12 mouse cellular contexts compared by ENCODE assay signal in genomic region chr17:25945517-25946155, GRCm38 (mm10). TPM values are rescaled to one million over a fixed set of nuclear protein-coding genes. Genes with fewer than 3 reads are reported as not detected.
A peak's percentile ranks its signal among the peaks of the same experiment; 100 is the strongest.
DNase-seq lines count a peak whose midpoint lies in the region; ATAC-seq and TF ChIP-seq lines count a peak whose summit lies in the region.
"Had no signal": no experiment of that assay in that cellular context is flagged by ENCODE, and none has a peak within 500 bp of the region (broad histone marks: within the 10 kb centered on the region; RNA-seq: fewer than 3 reads in every experiment).

No protein-coding gene starts in this region.

- H3K9ac ChIP-seq in kidney, embryonic 15.5 days: no peak overlapping the region; the same call in 1 of the 2 replicates
- H3K9ac ChIP-seq in liver, postnatal 0 days (replicated peaks): no peak overlapping the region
- H3K9ac ChIP-seq: forebrain, embryonic 13.5 days had no signal

- TF ChIP-seq CTCF in liver, postnatal 0 days (IDR thresholded peaks at IDR 0.05; ENCODE audit: low read depth): no peak

- no peak for TF ChIP-seq EP300 in liver, postnatal 0 days (IDR thresholded peaks at IDR 0.05; ENCODE audit: low read depth)

- H3K36me3 ChIP-seq in kidney, embryonic 15.5 days: no peaks in the 10 kb centered on the region
- H3K36me3 ChIP-seq in liver, postnatal 0 days (replicated peaks; ENCODE audit: insufficient read depth, low read length): peaks cover 3% of the 10 kb centered on the region; the same call in 1 of the 2 replicates

- 0 out of 2 replicates have a peak overlapping the region, but pooled peaks have one; percentile 1 for H3K4me2 ChIP-seq in kidney, embryonic 15.5 days
- no peak overlapping the region for H3K4me2 ChIP-seq in liver, postnatal 0 days (ENCODE audit: low read depth, low read length)
- H3K4me2 ChIP-seq: forebrain, embryonic 13.5 days had no signal

- 43% methylated on average over 9 of the region's 9 CpGs for WGBS in kidney, embryonic 15.5 days
- 77% methylated on average over 9 of the region's 9 CpGs for WGBS in liver, postnatal 0 days (ENCODE audit: insufficient replicate concordance)

- DNase-seq in cerebellum, postnatal 10 days: peak; percentile 49 to 64
- no peak for DNase-seq in cerebellum, adult 9-10 months
- peak; percentile 70 for DNase-seq in ovary, adult 18-20 months (ENCODE audit: low spot score)
- no peak for DNase-seq in ovary, postnatal 14 days (ENCODE audit: low spot score)
- DNase-seq in liver, postnatal 0 days: no peak
- DNase-seq in adipocyte (ENCODE audit: low spot score): no peak
- DNase-seq in layer of hippocampus, adult 8-10 months (ENCODE audit: low spot score in 2 of 2): no peak

- peaks cover 11% of the 10 kb centered on the region for H3K27me3 ChIP-seq in kidney, embryonic 15.5 days
- H3K27me3 ChIP-seq in liver, postnatal 0 days (ENCODE audit: insufficient read depth, low read length): peaks cover 10% of the 10 kb centered on the region

- no peaks in the 10 kb centered on the region for H3K9me3 ChIP-seq in kidney, embryonic 15.5 days (replicated peaks)
- no peaks in the 10 kb centered on the region for H3K9me3 ChIP-seq in liver, postnatal 0 days (ENCODE audit: low read length)
- H3K9me3 ChIP-seq: forebrain, embryonic 13.5 days had no signal

- ATAC-seq in kidney, embryonic 15.5 days (replicated peaks; ENCODE audit: low FRiP score): peak; percentile 55
- ATAC-seq in liver, postnatal 0 days: no peak
- ATAC-seq: forebrain, embryonic 13.5 days had no signal

- peak overlapping the region; percentile 85 for H3K27ac ChIP-seq in kidney, embryonic 15.5 days
- peak overlapping the region; percentile 87 for H3K27ac ChIP-seq in liver, postnatal 0 days (ENCODE audit: low read depth)
- H3K27ac ChIP-seq: forebrain, embryonic 13.5 days had no signal

- H3K4me1 ChIP-seq in kidney, embryonic 15.5 days: peaks cover 31% of the 10 kb centered on the region
- H3K4me1 ChIP-seq in liver, postnatal 0 days (ENCODE audit: insufficient read depth): peaks cover 48% of the 10 kb centered on the region

- H3K4me3 ChIP-seq in kidney, embryonic 15.5 days (replicated peaks): no peak overlapping the region
- no peak overlapping the region for H3K4me3 ChIP-seq in liver, postnatal 0 days (ENCODE audit: low read depth, low read length)
- H3K4me3 ChIP-seq: forebrain, embryonic 13.5 days had no signal

RNA-seq across cellular contexts. Expression of gene Nhlrc4, which starts 0.9 kb away (rescaled TPM):
- polyA plus RNA-seq in kidney, embryonic 15.5 days (2015; fragmentation: Nextera tagmentation; extraction: Ambion mirVana): 1.5 TPM in 2 replicates
- polyA plus RNA-seq in liver, postnatal 0 days (2015; fragmentation: Nextera tagmentation; extraction: Ambion mirVana): 2.0 and 3.8 TPM in 2 replicates
- 1 to 10 TPM in 1 of 4 experiments, under 1 TPM in 2, not detected in 1; 0.16 to 2.8 (median 0.28) TPM for total RNA-seq in layer of hippocampus, adult 8-10 months (2022)
- total RNA-seq: hematopoietic stem cell, adult 5-6 weeks; layer of hippocampus, postnatal 14 days; monocyte, adult 5-6 weeks had no signal
- polyA plus RNA-seq: forebrain, embryonic 13.5 days had no signal

RNA-seq across cellular contexts. Expression of gene Pigq, which starts 0.9 kb away (rescaled TPM):
- polyA plus RNA-seq in kidney, embryonic 15.5 days (2015; fragmentation: Nextera tagmentation; extraction: Ambion mirVana): 72.2 and 76.4 TPM in 2 replicates
- 56.0 and 58.7 TPM in 2 replicates for polyA plus RNA-seq in liver, postnatal 0 days (2015; fragmentation: Nextera tagmentation; extraction: Ambion mirVana)
- 100 to 1,000 TPM; 104 to 128 (median 120) TPM for total RNA-seq in layer of hippocampus, adult 8-10 months (2022)

RNA-seq across cellular contexts. Expression of gene A930017K11Rik, which starts 6.7 kb away (rescaled TPM):
- 5.4 and 5.7 TPM in 2 replicates for polyA plus RNA-seq in kidney, embryonic 15.5 days (2015; fragmentation: Nextera tagmentation; extraction: Ambion mirVana)
- polyA plus RNA-seq in liver, postnatal 0 days (2015; fragmentation: Nextera tagmentation; extraction: Ambion mirVana): not detected in 2 replicates
- total RNA-seq in layer of hippocampus, adult 8-10 months (2022): 1 to 10 TPM in 1 of 4 experiments, under 1 TPM in 3; 0.77 to 1.2 (median 0.88) TPM
- total RNA-seq: hematopoietic stem cell, adult 5-6 weeks; monocyte, adult 5-6 weeks had no signal
- polyA plus RNA-seq: forebrain, embryonic 13.5 days had no signal

RNA-seq across cellular contexts. Expression of gene Rab40c, which starts 26.1 kb away (rescaled TPM):
- 27.8 and 30.9 TPM in 2 replicates for polyA plus RNA-seq in kidney, embryonic 15.5 days (2015; fragmentation: Nextera tagmentation; extraction: Ambion mirVana)
- polyA plus RNA-seq in liver, postnatal 0 days (2015; fragmentation: Nextera tagmentation; extraction: Ambion mirVana): 6.5 and 7.3 TPM in 2 replicates
- 10 to 100 TPM; 42.0 to 72.9 (median 46.4) TPM for total RNA-seq in layer of hippocampus, adult 8-10 months (2022)

RNA-seq across cellular contexts. Expression of gene Capn15, which starts 40.0 kb away (rescaled TPM):
- 22.7 and 31.6 TPM in 2 replicates for polyA plus RNA-seq in kidney, embryonic 15.5 days (2015; fragmentation: Nextera tagmentation; extraction: Ambion mirVana)
- 6.6 and 8.3 TPM in 2 replicates for polyA plus RNA-seq in liver, postnatal 0 days (2015; fragmentation: Nextera tagmentation; extraction: Ambion mirVana)
- total RNA-seq in layer of hippocampus, adult 8-10 months (2022): 10 to 100 TPM; 45.4 to 61.2 (median 53.8) TPM

Comparison
In these comparisons a context has a peak if more than half of its experiments do, and no peak if none do; other contexts are left out.
1. DNase-seq: peak in cerebellum, postnatal 10 days (2 of 2) and ovary, adult 18-20 months (single experiment); none in cerebellum, adult 9-10 months (single experiment), ovary, postnatal 14 days (single experiment), liver, postnatal 0 days (single experiment), adipocyte (single experiment) and layer of hippocampus, adult 8-10 months (0 of 2).